Mouse (Mus musculus) MEL (cell line): ENCODE data around the gene Epc2.
"Not testable (repeated sequence)": the region's sequence is repeated elsewhere in the genome, so short reads cannot be mapped to it uniquely, and the experiment has no call there.

Experiments
- CTCF ChIP-seq, 3 experiments: IDR thresholded peaks in 2 of 3; conservative IDR thresholded peaks in 1 of 3; 2 replicates each; pipeline ENCODE4 v1.5.1; 2011 to 2012; ENCODE audit warnings: low read length in 3 of 3, low read depth in 2 of 3, mild to moderate bottlenecking in 2 of 3, improper control_type of control experiment in 1 of 3, inconsistent platforms in 1 of 3, mixed read lengths in 1 of 3, moderate library complexity in 1 of 3; ENCODE audit not compliant: control insufficient read depth in 1 of 3, insufficient read depth in 1 of 3, poor library complexity in 1 of 3, severe bottlenecking in 1 of 3
- EP300 ChIP-seq, 2 experiments: IDR thresholded peaks; 2 replicates each; pipeline ENCODE4 v1.6.1; 2011; ENCODE audit warnings: improper control_type of control experiment in 2 of 2, low read length in 2 of 2, low read depth in 1 of 2, mild to moderate bottlenecking in 1 of 2
- GATA1 ChIP-seq: IDR thresholded peaks from 2 replicates; pipeline ENCODE4 v1.6.1; 2011; ENCODE audit warnings: low read depth, low read length, improper control_type of control experiment
- KAT2A ChIP-seq: conservative IDR thresholded peaks from 2 replicates; pipeline ENCODE4 v1.6.1; 2012; ENCODE audit warnings: low read depth, low read length, improper control_type of control experiment, inconsistent platforms
- ZC3H11A ChIP-seq: IDR thresholded peaks from 2 replicates; pipeline ENCODE4 v1.6.1; 2012; ENCODE audit warnings: low read depth, mild to moderate bottlenecking, inconsistent platforms, low read length, improper control_type of control experiment
- ZKSCAN1 ChIP-seq: IDR thresholded peaks from 2 replicates; pipeline ENCODE4 v1.6.1; 2012; ENCODE audit warnings: low read depth, mild to moderate bottlenecking, inconsistent platforms, low read length, improper control_type of control experiment, moderate library complexity
- ZNF384 ChIP-seq: IDR thresholded peaks from 2 replicates; pipeline ENCODE4 v1.6.1; 2012; ENCODE audit warnings: low read depth, mild to moderate bottlenecking, inconsistent platforms, low read length, improper control_type of control experiment

DNA sequence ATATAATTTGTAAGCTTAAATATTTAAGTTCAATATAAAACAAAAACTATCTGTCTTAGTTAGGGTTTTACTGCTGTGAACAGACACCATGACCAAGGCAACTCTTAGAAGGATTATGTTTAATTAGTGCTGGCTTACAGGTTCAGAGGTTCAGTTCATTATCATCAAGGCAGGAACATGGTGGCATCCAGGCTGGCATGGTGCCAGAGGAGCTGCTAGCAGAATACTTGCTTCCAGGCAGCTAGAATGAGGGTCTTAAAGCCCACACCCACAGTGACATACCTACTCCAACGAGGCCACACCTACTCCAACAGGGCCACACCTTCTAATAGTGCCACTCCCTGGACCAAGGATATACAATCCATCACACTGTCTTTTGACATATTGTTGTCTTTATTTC, 53.9 kb downstream of the Epc2 start:
- TF ChIP-seq CTCF (IDR thresholded peaks at IDR 0.05 in 2 of 3, conservative IDR thresholded peaks at IDR 0.05 in 1 of 3; ENCODE audit: control insufficient read depth in 1 of 3, insufficient read depth in 1 of 3, low read depth in 2 of 3, low read length in 3 of 3, poor library complexity in 1 of 3, severe bottlenecking in 1 of 3); EP300 (IDR thresholded peaks at IDR 0.05; ENCODE audit: low read depth in 1 of 2, low read length in 2 of 2); ZKSCAN1; ZC3H11A; GATA1; KAT2A; ZNF384: not testable (repeated sequence)
